9 mouse cellular contexts compared by ENCODE assay signal in the genomic region with DNA sequence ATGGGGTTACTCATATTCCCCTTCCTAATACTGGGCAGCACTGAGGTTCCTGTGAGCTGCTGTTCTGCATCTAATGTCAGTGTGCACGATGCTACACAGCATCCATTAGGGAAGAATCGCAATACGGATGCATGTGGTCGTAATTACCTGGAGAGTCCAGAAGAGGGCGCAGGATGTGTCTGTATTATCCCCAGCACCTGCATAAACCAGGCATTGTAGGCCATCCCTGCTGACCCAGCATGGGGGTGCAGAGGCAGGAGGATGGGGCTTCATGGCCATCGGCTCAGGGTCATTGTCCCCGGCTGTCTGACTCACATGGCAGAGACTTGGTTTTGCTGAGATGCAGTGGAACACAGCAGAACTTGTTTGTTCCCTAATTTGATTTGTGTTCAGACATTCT. TPM values are rescaled to one million over a fixed set of nuclear protein-coding genes. Genes with fewer than 3 reads are reported as not detected.
DNase-seq lines count a peak whose midpoint lies in the region; ATAC-seq and TF ChIP-seq lines count a peak whose summit lies in the region.
"Had no signal": no experiment of that assay in that cellular context is flagged by ENCODE, and none has a peak within 500 bp of the region (broad histone marks: within the 10 kb centered on the region; RNA-seq: fewer than 3 reads in every experiment).

No protein-coding gene starts in this region.

- H3K27ac ChIP-seq in neural tube, embryonic 15.5 days (replicated peaks), result no peak overlapping the region
- no peak overlapping the region for H3K27ac ChIP-seq in limb, embryonic 14.5 days (replicated peaks; ENCODE audit: low read depth, low read length)
- H3K27ac ChIP-seq: embryonic facial prominence, embryonic 13.5 days had no signal

- H3K27me3 ChIP-seq in neural tube, embryonic 15.5 days (replicated peaks), result no peaks in the 10 kb centered on the region
- H3K27me3 ChIP-seq in limb, embryonic 14.5 days (ENCODE audit: control insufficient read depth, insufficient read depth, low read length), result no peaks in the 10 kb centered on the region
- H3K27me3 ChIP-seq: embryonic facial prominence, embryonic 13.5 days had no signal

- no peaks in the 10 kb centered on the region for H3K9me3 ChIP-seq in neural tube, embryonic 15.5 days (replicated peaks)
- H3K9me3 ChIP-seq in limb, embryonic 14.5 days (ENCODE audit: control insufficient read depth, low read length), result no peaks in the 10 kb centered on the region
- H3K9me3 ChIP-seq: embryonic facial prominence, embryonic 13.5 days had no signal

- no peak overlapping the region for H3K9ac ChIP-seq in neural tube, embryonic 15.5 days (replicated peaks)
- no peak overlapping the region for H3K9ac ChIP-seq in limb, embryonic 14.5 days (ENCODE audit: low read depth, low read length, severe bottlenecking)
- H3K9ac ChIP-seq: embryonic facial prominence, embryonic 13.5 days had no signal

- peak; percentile 69 for DNase-seq in neural tube, embryonic 10.5 days (ENCODE audit: extremely low spot score, low spot score)
- DNase-seq in cerebellum, adult 11-12 months, result peak; percentile 76
- DNase-seq in forelimb bud, embryonic 11.5 days (ENCODE audit: low read depth, low spot score), result peak; percentile 80
- DNase-seq in kidney, adult 8-10 months, result peak; percentile 69 to 81
- peak; percentile 89 for DNase-seq in limb, embryonic 14.5 days (ENCODE audit: low spot score)
- peak; percentile 87 for DNase-seq in naive thymus-derived CD4-positive, alpha-beta T cell, adult 2 months (ENCODE audit: low read depth)
- peak; percentile 76 for DNase-seq in testis, postnatal 10 days (ENCODE audit: low spot score)

- 9% methylated on average over 7 of the region's 7 CpGs for WGBS in neural tube, embryonic 15.5 days
- WGBS in limb, embryonic 14.5 days, result 21% methylated on average over 7 of the region's 7 CpGs

- H3K36me3 ChIP-seq in neural tube, embryonic 15.5 days, result peaks cover 17% of the 10 kb centered on the region
- H3K36me3 ChIP-seq in limb, embryonic 14.5 days (ENCODE audit: control insufficient read depth, insufficient read depth, low read length), result peaks cover 32% of the 10 kb centered on the region

- H3K4me2 ChIP-seq in neural tube, embryonic 15.5 days, result no peak overlapping the region
- no peak overlapping the region for H3K4me2 ChIP-seq in limb, embryonic 14.5 days (replicated peaks; ENCODE audit: low read depth, low read length, severe bottlenecking)
- H3K4me2 ChIP-seq: embryonic facial prominence, embryonic 13.5 days had no signal

- no peak overlapping the region for H3K4me3 ChIP-seq in neural tube, embryonic 15.5 days (replicated peaks)
- no peak overlapping the region for H3K4me3 ChIP-seq in limb, embryonic 14.5 days (replicated peaks; ENCODE audit: low read length)
- H3K4me3 ChIP-seq: embryonic facial prominence, embryonic 13.5 days had no signal

- ATAC-seq in neural tube, embryonic 15.5 days (ENCODE audit: low FRiP score), result no peak
- ATAC-seq in limb, embryonic 14.5 days (ENCODE audit: low FRiP score, low read depth), result no peak

- TF ChIP-seq POLR2A in limb, embryonic 14.5 days (IDR thresholded peaks at IDR 0.05; ENCODE audit: borderline replicate concordance, extremely low read depth, insufficient read depth, insufficient read length), result no peak

- peaks cover 41% of the 10 kb centered on the region for H3K4me1 ChIP-seq in neural tube, embryonic 15.5 days
- H3K4me1 ChIP-seq in limb, embryonic 14.5 days (ENCODE audit: control insufficient read depth, insufficient read depth, low read length), result peaks cover 15% of the 10 kb centered on the region

RNA-seq across cellular contexts. Expression of a gene that starts 3.6 kb away (rescaled TPM):
- polyA plus RNA-seq in neural tube, embryonic 15.5 days (2015; fragmentation: Nextera tagmentation; extraction: Ambion mirVana), result 492 and 530 TPM in 2 replicates
- 156 and 175 TPM in 2 replicates for polyA plus RNA-seq in limb, embryonic 14.5 days (2012; rRNA removed)
- polyA plus RNA-seq in limb, embryonic 14.5 days (2014; fragmentation: Nextera tagmentation; extraction: Ambion mirVana), result 380 and 381 TPM in 2 replicates

RNA-seq across cellular contexts. Expression of a gene that starts 22.1 kb away (rescaled TPM):
- polyA plus RNA-seq in neural tube, embryonic 15.5 days (2015; fragmentation: Nextera tagmentation; extraction: Ambion mirVana), result 162 and 188 TPM in 2 replicates
- polyA plus RNA-seq in limb, embryonic 14.5 days (2012; rRNA removed), result 74.6 and 112 TPM in 2 replicates
- 43.7 and 45.0 TPM in 2 replicates for polyA plus RNA-seq in limb, embryonic 14.5 days (2014; fragmentation: Nextera tagmentation; extraction: Ambion mirVana)

RNA-seq across cellular contexts. Expression of a gene that starts 45.6 kb away (rescaled TPM):
- 210 and 222 TPM in 2 replicates for polyA plus RNA-seq in neural tube, embryonic 15.5 days (2015; fragmentation: Nextera tagmentation; extraction: Ambion mirVana)
- polyA plus RNA-seq in limb, embryonic 14.5 days (2012; rRNA removed), result 708 and 919 TPM in 2 replicates
- polyA plus RNA-seq in limb, embryonic 14.5 days (2014; fragmentation: Nextera tagmentation; extraction: Ambion mirVana), result 1,017 and 1,089 TPM in 2 replicates

RNA-seq across cellular contexts. Expression of a gene that starts 58.5 kb away (rescaled TPM):
- polyA plus RNA-seq in neural tube, embryonic 15.5 days (2015; fragmentation: Nextera tagmentation; extraction: Ambion mirVana), result 1.0 and 2.9 TPM in 2 replicates
- 1.3 and 1.9 TPM in 2 replicates for polyA plus RNA-seq in limb, embryonic 14.5 days (2012; rRNA removed)
- polyA plus RNA-seq in limb, embryonic 14.5 days (2014; fragmentation: Nextera tagmentation; extraction: Ambion mirVana), result 1.3 and 1.9 TPM in 2 replicates
